ENCODE assay signal across 21 mouse cellular contexts in the genomic region with DNA sequence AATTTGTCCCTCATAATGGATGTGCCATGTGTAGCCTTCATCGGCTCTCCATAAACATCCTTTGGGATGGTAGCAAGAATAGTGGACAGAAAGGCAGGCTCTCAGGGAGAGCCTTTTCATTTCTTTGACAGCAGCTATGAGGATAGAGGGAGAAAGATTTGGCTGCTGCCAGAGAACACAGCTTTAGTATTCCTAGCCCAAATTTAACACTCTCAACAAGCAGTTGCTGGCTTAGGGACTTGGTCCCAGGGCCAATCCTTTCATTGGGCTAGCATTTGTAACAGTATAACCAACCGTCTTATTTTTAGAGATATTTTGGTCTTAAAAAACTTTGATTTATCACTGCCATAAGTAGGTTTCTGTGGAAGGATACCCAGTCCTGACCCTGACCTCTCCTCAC. TPM values are rescaled to one million over a fixed set of nuclear protein-coding genes. Genes with fewer than 3 reads are reported as not detected.
DNase-seq lines count a peak whose midpoint lies in the region; ATAC-seq and TF ChIP-seq lines count a peak whose summit lies in the region.
"Had no signal": no experiment of that assay in that cellular context is flagged by ENCODE, and none has a peak within 500 bp of the region (broad histone marks: within the 10 kb centered on the region; RNA-seq: fewer than 3 reads in every experiment).

No protein-coding gene starts in this region.

- peak overlapping the region; percentile 91 for H3K27ac ChIP-seq in layer of hippocampus, adult 2 months
- peak overlapping the region; percentile 40; the same call in 1 of the 2 replicates for H3K27ac ChIP-seq in embryonic facial prominence, embryonic 14.5 days (replicated peaks; ENCODE audit: low read depth, low read length)
- H3K27ac ChIP-seq in hindbrain, embryonic 14.5 days, result peak overlapping the region; percentile 74
- peak overlapping the region; percentile 28 for H3K27ac ChIP-seq in midbrain, postnatal 0 days (ENCODE audit: low read depth, low read length)
- H3K27ac ChIP-seq: embryonic facial prominence, embryonic 15.5 days; kidney, embryonic 15.5 days; macrophage; stomach, postnatal 0 days had no signal

- H3K36me3 ChIP-seq in embryonic facial prominence, embryonic 14.5 days (ENCODE audit: control insufficient read depth, insufficient read depth, low read length), result no peaks in the 10 kb centered on the region
- H3K36me3 ChIP-seq in hindbrain, embryonic 14.5 days (replicated peaks; ENCODE audit: control insufficient read depth, insufficient read depth), result no peaks in the 10 kb centered on the region
- H3K36me3 ChIP-seq in midbrain, postnatal 0 days (ENCODE audit: insufficient read depth, low read length), result no peaks in the 10 kb centered on the region
- H3K36me3 ChIP-seq: embryonic facial prominence, embryonic 15.5 days; kidney, embryonic 15.5 days had no signal

- H3K27me3 ChIP-seq in embryonic facial prominence, embryonic 14.5 days (replicated peaks; ENCODE audit: control insufficient read depth, insufficient read depth, low read length), result no peaks in the 10 kb centered on the region
- no peaks in the 10 kb centered on the region for H3K27me3 ChIP-seq in hindbrain, embryonic 14.5 days (ENCODE audit: control insufficient read depth, insufficient read depth, low read length)
- H3K27me3 ChIP-seq in midbrain, postnatal 0 days (ENCODE audit: insufficient read depth, low read length), result no peaks in the 10 kb centered on the region
- H3K27me3 ChIP-seq: embryonic facial prominence, embryonic 15.5 days; kidney, embryonic 15.5 days had no signal

- no peaks in the 10 kb centered on the region for H3K9me3 ChIP-seq in embryonic facial prominence, embryonic 14.5 days (ENCODE audit: control insufficient read depth, low read length)
- H3K9me3 ChIP-seq in hindbrain, embryonic 14.5 days (ENCODE audit: control insufficient read depth, low read length), result no peaks in the 10 kb centered on the region
- H3K9me3 ChIP-seq in midbrain, postnatal 0 days (ENCODE audit: low read length), result no peaks in the 10 kb centered on the region
- H3K9me3 ChIP-seq: embryonic facial prominence, embryonic 15.5 days; kidney, embryonic 15.5 days had no signal

- TF ChIP-seq CTCF in layer of hippocampus, adult 2 months (conservative IDR thresholded peaks at IDR 0.05), result no peak
- TF ChIP-seq CTCF in midbrain, postnatal 0 days (IDR thresholded peaks at IDR 0.05), result no peak

- H3K4me3 ChIP-seq in layer of hippocampus, adult 2 months, result no peak overlapping the region
- no peak overlapping the region for H3K4me3 ChIP-seq in embryonic facial prominence, embryonic 14.5 days (ENCODE audit: low read depth, low read length)
- H3K4me3 ChIP-seq in hindbrain, embryonic 14.5 days (replicated peaks; ENCODE audit: low read length), result no peak overlapping the region
- no peak overlapping the region for H3K4me3 ChIP-seq in midbrain, postnatal 0 days (ENCODE audit: low read depth, low read length)
- H3K4me3 ChIP-seq: embryonic facial prominence, embryonic 15.5 days; kidney, embryonic 15.5 days had no signal

- H3K4me1 ChIP-seq in embryonic facial prominence, embryonic 14.5 days (ENCODE audit: control insufficient read depth, insufficient read depth, low read length), result no peaks in the 10 kb centered on the region
- no peaks in the 10 kb centered on the region for H3K4me1 ChIP-seq in hindbrain, embryonic 14.5 days (replicated peaks; ENCODE audit: control insufficient read depth, insufficient read depth, low read length)
- no peaks in the 10 kb centered on the region for H3K4me1 ChIP-seq in midbrain, postnatal 0 days (ENCODE audit: insufficient read depth, low read length)
- H3K4me1 ChIP-seq: embryonic facial prominence, embryonic 15.5 days; kidney, embryonic 15.5 days had no signal

- DNase-seq in layer of hippocampus, adult 2 months (ENCODE audit: low spot score in 2 of 2), result peak in 1 of 2 experiments; percentile 23
- DNase-seq in layer of hippocampus, adult 9-10 months (ENCODE audit: low spot score), result no peak
- DNase-seq in embryonic facial prominence, embryonic 14.5 days (ENCODE audit: low spot score), result no peak
- DNase-seq in hindbrain, embryonic 14.5 days (ENCODE audit: low spot score), result no peak
- DNase-seq in midbrain, postnatal 0 days (ENCODE audit: low spot score), result peak; percentile 51
- no peak for DNase-seq in heart, postnatal 36 days
- DNase-seq: adrenal gland, adult 2 months; B cell, adult 2 months; cerebellum, postnatal 36 days; lung, adult 18-20 months; thymus, postnatal 25 days had no signal

- intact Hi-C loops in heart, postnatal 36 days (cut with DNase I), result loop anchor here (10.0 kb wide), 1 partner anchor 682 kb away; no protein-coding TSS in a partner anchor

- H3K9ac ChIP-seq in embryonic facial prominence, embryonic 14.5 days (ENCODE audit: low read depth, low read length), result no peak overlapping the region
- no peak overlapping the region for H3K9ac ChIP-seq in hindbrain, embryonic 14.5 days
- H3K9ac ChIP-seq in midbrain, postnatal 0 days (replicated peaks; ENCODE audit: low read length, poor library complexity, severe bottlenecking), result no peak overlapping the region
- H3K9ac ChIP-seq: embryonic facial prominence, embryonic 15.5 days; kidney, embryonic 15.5 days had no signal

- ATAC-seq in embryonic facial prominence, embryonic 14.5 days (ENCODE audit: low read depth), result no peak
- no peak; the same call in 1 of the 2 replicates for ATAC-seq in hindbrain, embryonic 14.5 days (ENCODE audit: low FRiP score)
- ATAC-seq in midbrain, postnatal 0 days (ENCODE audit: low FRiP score), result peak; percentile 76
- ATAC-seq in monocyte, adult 5-6 weeks (replicated peaks; ENCODE audit: insufficient number of reproducible peaks, low FRiP score, low TSS enrichment, poor library complexity, severe bottlenecking), result no peak

- no peak overlapping the region for H3K4me2 ChIP-seq in embryonic facial prominence, embryonic 14.5 days (ENCODE audit: low read depth, low read length)
- H3K4me2 ChIP-seq in hindbrain, embryonic 14.5 days (replicated peaks), result no peak overlapping the region
- H3K4me2 ChIP-seq in midbrain, postnatal 0 days (ENCODE audit: low read depth, low read length, poor library complexity, severe bottlenecking), result no peak overlapping the region
- H3K4me2 ChIP-seq: embryonic facial prominence, embryonic 15.5 days; kidney, embryonic 15.5 days had no signal

- 81% methylated on average over 2 of the region's 2 CpGs for WGBS in embryonic facial prominence, embryonic 14.5 days
- 62% methylated on average over 2 of the region's 2 CpGs for WGBS in hindbrain, embryonic 14.5 days
- WGBS in midbrain, postnatal 0 days, result 72% methylated on average over 2 of the region's 2 CpGs

RNA-seq across cellular contexts. Expression of gene Asrgl1, which starts 7.8 kb away (rescaled TPM):
- total RNA-seq in layer of hippocampus, adult 2 months (2021), result 100 to 1,000 TPM; 133 to 162 TPM
- polyA plus RNA-seq in embryonic facial prominence, embryonic 14.5 days (2014; fragmentation: Nextera tagmentation; extraction: Ambion mirVana), result 10.8 and 13.7 TPM in 2 replicates
- polyA plus RNA-seq in hindbrain, embryonic 14.5 days (2014; fragmentation: Nextera tagmentation; extraction: Ambion mirVana), result 27.0 and 32.2 TPM in 2 replicates
- 30.3 and 33.4 TPM in 2 replicates for total RNA-seq in midbrain, postnatal 0 days (2014; rRNA removed)
- 45.4 and 46.9 TPM in 2 replicates for polyA plus RNA-seq in midbrain, postnatal 0 days (2015; fragmentation: Nextera tagmentation; extraction: Ambion mirVana)
- 6.1 to 14.4 TPM (median 7.8 TPM) in 3 replicates for total RNA-seq in monocyte, adult 5-6 weeks (2017)
- total RNA-seq in heart, postnatal 36 days (2021), result 10 to 100 TPM; 24.3 to 28.4 TPM

RNA-seq across cellular contexts. Expression of gene Scgb1a1, which starts 55.5 kb away (rescaled TPM):
- not detected for total RNA-seq in layer of hippocampus, adult 2 months (2021)
- polyA plus RNA-seq in embryonic facial prominence, embryonic 14.5 days (2014; fragmentation: Nextera tagmentation; extraction: Ambion mirVana), result not detected in 2 replicates
- polyA plus RNA-seq in hindbrain, embryonic 14.5 days (2014; fragmentation: Nextera tagmentation; extraction: Ambion mirVana), result not detected in 2 replicates
- not detected in 2 replicates for total RNA-seq in midbrain, postnatal 0 days (2014; rRNA removed)
- polyA plus RNA-seq in midbrain, postnatal 0 days (2015; fragmentation: Nextera tagmentation; extraction: Ambion mirVana), result not detected in 2 replicates
- not detected in 3 replicates for total RNA-seq in monocyte, adult 5-6 weeks (2017)
- total RNA-seq in heart, postnatal 36 days (2021), result not detected
- total RNA-seq: adrenal gland, adult 2 months; granulocyte monocyte progenitor cell, adult 5-6 weeks; layer of hippocampus, adult 8-10 months; left cerebral cortex, postnatal 36 days had no signal
- polyA plus RNA-seq: adrenal gland, adult 2 months; heart, embryonic 14.5 days; intestine, embryonic 14.5 days; kidney, embryonic 15.5 days; macrophage had no signal

Comparison
In these comparisons a context has a peak if more than half of its experiments do, and no peak if none do; other contexts are left out.
1. H3K27ac ChIP-seq: peak in every context shown above with its lines; median percentile 91 in layer of hippocampus, adult 2 months; 74 in hindbrain, embryonic 14.5 days; 40 in embryonic facial prominence, embryonic 14.5 days; 28 in midbrain, postnatal 0 days.